Mouse (Mus musculus): ENCODE measurements around the gene 2610028H24Rik. TPM values are rescaled to one million over a fixed set of nuclear protein-coding genes. Genes with fewer than 3 reads are reported as not detected.
A peak's percentile ranks its signal among the peaks of the same experiment; 100 is the strongest.

2610028H24Rik gene
- polyA plus RNA-seq, 1 experiment from 2014 or later: not detected

DNA sequence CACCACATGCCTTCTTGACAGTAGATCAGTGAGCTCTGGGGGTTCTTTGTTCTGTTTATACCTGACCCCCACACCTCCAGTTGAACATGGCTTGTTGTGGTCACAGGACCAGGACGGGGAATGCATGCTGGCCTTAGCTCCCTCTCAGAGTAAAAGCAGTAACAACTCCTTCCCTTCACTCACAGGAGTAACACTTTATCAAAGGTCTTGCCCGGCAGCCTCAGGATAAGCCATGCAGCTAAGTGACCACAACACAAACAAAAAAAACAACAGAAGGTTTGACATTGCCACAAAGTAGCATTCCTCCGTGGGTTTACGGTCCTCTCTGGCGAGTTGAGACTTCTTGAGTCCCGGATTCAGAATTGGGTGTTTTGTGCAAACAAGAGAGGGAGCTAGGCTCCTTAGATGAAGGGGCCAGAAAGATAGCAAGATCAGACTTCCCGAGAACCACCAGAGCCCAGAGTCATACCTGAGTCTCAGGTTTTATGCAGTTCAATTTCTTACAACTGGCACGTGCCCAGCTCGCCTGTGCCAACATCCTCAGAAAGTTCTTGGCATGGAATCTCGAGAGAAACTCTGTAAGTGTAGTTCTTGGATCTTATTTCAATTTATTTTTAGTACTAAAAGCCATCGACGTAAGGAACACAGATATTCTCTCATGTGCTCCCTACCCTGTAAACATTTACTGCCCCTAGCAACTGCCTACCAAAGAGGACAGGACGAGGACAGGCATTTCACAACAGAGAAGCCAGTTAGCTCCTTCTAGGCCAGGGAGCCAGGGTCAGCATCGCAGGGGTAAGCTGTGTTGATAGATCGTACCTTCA, 1.3 kb upstream of the 2610028H24Rik start:
- ChIA-PET POLR2A (no interaction called here), CTCF (interaction anchor here (2.0 kb wide), 1 partner anchor 8 kb away, joined by 4 read pairs; no protein-coding TSS in a partner anchor)
- no peaks in the 10 kb centered on the region for H3K27me3 ChIP-seq
- no peak for TF ChIP-seq CTCF (IDR thresholded peaks at IDR 0.05)
- DNase-seq (ENCODE audit: low read depth, low spot score): no peak
- in situ Hi-C loops (cut with MboI; ENCODE audit: low pct_unique_long_range_greater_than_20kb): no loop called here
- ATAC-seq: no peak

DNA sequence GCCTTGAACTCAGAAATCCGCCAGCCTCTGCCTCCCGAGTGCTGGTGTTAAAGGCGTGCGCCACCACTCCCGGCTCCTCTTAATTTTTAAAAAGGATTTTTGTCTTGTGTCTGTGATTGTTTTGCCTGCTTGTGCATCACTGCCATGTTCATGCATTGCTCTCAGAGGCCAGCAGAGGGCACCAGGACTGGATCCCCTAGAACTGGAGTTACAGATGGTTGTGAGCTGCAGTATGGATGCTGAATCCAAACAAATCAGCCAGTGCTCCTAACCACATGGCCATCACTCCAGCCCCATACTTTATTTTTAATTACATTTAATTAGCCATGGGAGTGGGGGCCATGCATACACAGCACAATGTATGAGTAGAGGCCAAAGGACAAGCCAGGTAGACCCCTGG, 6.4 kb downstream of the 2610028H24Rik start:
- DNase-seq (ENCODE audit: low read depth, low spot score) (no peak), ATAC-seq (no peak)
- TF ChIP-seq CTCF (IDR thresholded peaks at IDR 0.05): peak; percentile 89
- in situ Hi-C loops (cut with MboI; ENCODE audit: low pct_unique_long_range_greater_than_20kb): no loop called here
- ChIA-PET CTCF (interaction anchor here (1.3 to 2.2 kb wide), 3 partner anchors 8 to 10 kb away, joined by 4 to 11 read pairs (median 8); no protein-coding TSS in a partner anchor), POLR2A (no interaction called here)
- no peaks in the 10 kb centered on the region for H3K27me3 ChIP-seq

DNA sequence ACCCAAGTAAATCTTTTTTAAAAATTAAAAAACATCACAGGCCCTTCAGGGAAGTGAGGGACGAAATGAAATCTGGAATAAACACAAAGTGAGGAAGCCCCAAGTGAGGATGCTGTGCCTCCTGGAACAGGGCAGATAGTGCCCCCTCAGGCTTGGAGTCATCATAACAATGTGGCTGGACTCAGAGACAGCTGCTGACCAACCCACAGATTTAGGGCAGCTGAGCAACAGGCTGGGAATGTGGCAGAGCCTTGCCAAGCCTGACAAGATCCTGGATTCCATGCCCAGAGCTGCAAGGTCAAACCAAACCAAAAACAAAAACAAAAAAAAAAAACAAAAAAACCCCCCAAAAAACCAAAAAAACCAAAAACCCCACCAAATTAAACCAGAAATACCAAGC, 12.4 kb downstream of the 2610028H24Rik start:
- DNase-seq (ENCODE audit: low read depth, low spot score) (no peak), ATAC-seq (no peak)
- in situ Hi-C loops (cut with MboI; ENCODE audit: low pct_unique_long_range_greater_than_20kb): no loop called here
- H3K27me3 ChIP-seq: no peaks in the 10 kb centered on the region
- ChIA-PET CTCF (interaction anchor here (0.7 to 1.4 kb wide), 2 partner anchors 9 to 30 kb away, joined by 3 read pairs; no protein-coding TSS in a partner anchor), POLR2A (no interaction called here)
- no peak for TF ChIP-seq CTCF (IDR thresholded peaks at IDR 0.05)

DNA sequence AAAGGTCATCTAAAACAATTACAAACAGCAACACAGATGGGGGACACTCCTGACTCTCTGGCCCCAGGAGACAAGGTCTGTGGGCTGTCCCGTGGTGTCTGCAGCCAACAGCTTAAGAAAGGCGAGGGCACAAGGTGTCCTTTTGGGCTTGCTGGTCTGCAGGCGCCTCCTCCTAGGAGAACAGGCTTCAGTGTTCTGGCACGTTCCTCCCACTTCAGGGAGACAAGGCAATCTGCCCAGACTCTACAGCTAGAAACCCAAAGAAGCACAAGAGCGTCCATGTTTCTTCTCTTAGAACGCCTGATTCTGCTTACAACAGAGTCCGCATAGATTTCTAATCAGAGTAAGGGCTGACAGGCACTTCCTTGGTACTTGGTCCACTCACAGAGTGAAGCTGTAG, 13.4 kb downstream of the 2610028H24Rik start:
- POLR2A ChIA-PET: no interaction called here
- in situ Hi-C loops (cut with MboI; ENCODE audit: low pct_unique_long_range_greater_than_20kb): no loop called here
- TF ChIP-seq CTCF (IDR thresholded peaks at IDR 0.05): no peak

DNA sequence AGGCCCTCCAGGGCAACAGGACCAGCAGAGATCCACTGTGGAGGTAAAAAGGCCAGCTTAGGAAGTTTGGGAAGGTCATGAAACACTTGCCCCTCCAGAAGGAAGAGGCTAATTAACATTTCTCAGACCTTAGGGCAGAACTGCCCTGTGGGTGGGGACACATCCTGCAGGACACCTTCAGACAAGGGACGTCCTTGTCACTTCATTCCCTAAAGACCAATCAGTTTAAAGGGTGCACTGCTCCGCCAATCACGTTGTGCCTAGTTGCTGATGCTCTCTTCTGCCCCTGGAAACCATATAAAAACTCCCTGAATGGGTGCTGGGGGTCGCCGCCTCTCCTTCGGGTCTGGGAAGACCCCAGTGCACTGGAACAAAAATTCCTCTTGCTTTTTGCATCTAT, 13.8 kb downstream of the 2610028H24Rik start:
- ChIA-PET CTCF (interaction anchor here (1.0 kb wide), 1 partner anchor 8 kb away, joined by 3 read pairs; no protein-coding TSS in a partner anchor), POLR2A (no interaction called here)
- DNase-seq (ENCODE audit: low read depth, low spot score): no peak
- in situ Hi-C loops (cut with MboI; ENCODE audit: low pct_unique_long_range_greater_than_20kb): no loop called here
- no peak for ATAC-seq
- no peak for TF ChIP-seq CTCF (IDR thresholded peaks at IDR 0.05)
- no peaks in the 10 kb centered on the region for H3K27me3 ChIP-seq

More for the DNA sequence above, 13.4 kb downstream of the 2610028H24Rik start:
- DNase-seq (ENCODE audit: low read depth, low spot score) (no peak), ATAC-seq (no peak)
- CTCF ChIA-PET: interaction anchor here (1.0 kb wide), 1 partner anchor 8 kb away, joined by 3 read pairs; no protein-coding TSS in a partner anchor
- no peaks in the 10 kb centered on the region for H3K27me3 ChIP-seq

DNA sequence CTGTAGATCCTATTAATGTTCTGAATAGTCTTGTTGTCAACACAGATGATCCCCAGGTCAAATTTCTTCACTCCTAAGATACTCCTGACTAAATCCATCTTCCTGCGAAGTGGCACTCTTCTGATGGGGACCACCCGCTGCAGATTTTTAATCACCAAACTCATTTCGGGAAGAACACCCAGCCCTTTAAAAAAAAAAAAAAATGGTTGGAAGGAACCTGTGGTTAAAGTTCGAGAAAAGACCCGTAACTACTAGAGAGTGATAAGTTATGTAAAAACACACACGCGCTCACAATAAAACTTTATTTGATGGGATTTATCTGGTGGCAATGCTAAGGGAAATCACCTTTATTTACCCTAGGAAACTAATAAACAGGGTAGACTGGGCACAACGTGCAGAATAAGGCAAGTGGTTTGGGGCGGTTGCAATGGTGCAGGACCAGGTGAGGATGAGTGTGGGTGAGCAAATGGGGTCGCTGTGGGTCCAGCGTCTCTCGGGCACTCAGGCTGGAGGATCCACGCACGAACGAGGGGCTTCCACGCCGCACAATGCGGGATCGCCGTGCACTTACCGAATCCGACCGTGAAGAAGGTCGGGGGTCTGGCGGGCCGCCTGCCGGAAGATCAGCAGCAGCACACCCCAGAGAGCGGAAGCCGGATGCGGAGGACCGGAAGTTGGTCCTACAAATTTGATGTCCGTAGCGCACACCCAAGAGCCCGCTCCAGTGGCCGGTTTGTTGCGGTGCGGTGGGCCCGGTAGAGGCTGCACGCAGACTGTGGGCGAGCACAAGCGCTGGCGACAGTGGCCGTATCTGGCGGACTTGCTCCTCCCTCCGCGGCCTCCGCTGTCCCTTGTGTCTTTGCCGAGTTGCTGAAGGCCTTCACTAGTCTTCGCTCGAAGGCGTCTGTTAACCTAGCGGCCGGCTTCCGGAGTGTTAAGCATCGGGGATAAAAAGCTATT, 19.6 kb downstream of the 2610028H24Rik start, which contains the start of the genes Mcm3ap and Ybey:
Mcm3ap (plus strand) TSS at position 725 of the 960 bp plus-strand sequence.
Ybey (minus strand) TSS at position 912 of the 960 bp plus-strand sequence.
- TF ChIP-seq CTCF (IDR thresholded peaks at IDR 0.05): no peak

DNA sequence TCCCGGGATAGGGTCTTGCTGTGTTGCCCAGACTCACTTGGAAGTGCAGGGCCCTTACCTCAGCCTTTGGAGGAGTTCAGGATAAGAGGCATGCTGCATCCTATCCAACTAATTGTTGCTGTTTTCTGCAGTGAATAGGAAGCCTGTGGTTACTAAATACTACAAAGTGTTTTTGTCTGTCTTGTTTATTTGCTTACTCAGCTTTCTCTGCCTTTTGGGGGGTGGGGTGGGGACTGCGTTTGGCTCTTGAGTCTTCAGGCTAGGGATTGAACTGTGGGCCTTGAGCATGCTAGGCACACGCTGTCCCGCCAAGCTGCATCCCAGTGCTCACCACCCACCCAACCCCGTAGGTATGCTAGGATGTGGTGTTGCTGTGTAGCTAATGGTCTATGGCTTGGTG, 24.9 kb downstream of the 2610028H24Rik start:
- in situ Hi-C loops (cut with MboI; ENCODE audit: low pct_unique_long_range_greater_than_20kb): no loop called here
- DNase-seq (ENCODE audit: low read depth, low spot score): no peak
- CTCF ChIA-PET: interaction anchor here (1.4 kb wide), 1 partner anchor 10 kb away, joined by 3 read pairs; no protein-coding TSS in a partner anchor
- H3K27me3 ChIP-seq: no peaks in the 10 kb centered on the region
- no peak for ATAC-seq
- POLR2A ChIA-PET: interaction anchor here (1.0 kb wide), 1 partner anchor 33 kb away, joined by 3 read pairs; no protein-coding TSS in a partner anchor
- TF ChIP-seq CTCF (IDR thresholded peaks at IDR 0.05): no peak

More for the DNA sequence above, 19.6 kb downstream of the 2610028H24Rik start, which contains the start of the genes Mcm3ap and Ybey:
- POLR2A ChIA-PET: interaction anchor here (0.7 kb wide), 1 partner anchor 552 kb away, joined by 4 read pairs; no protein-coding TSS in a partner anchor
- CTCF ChIA-PET: no interaction called here
- in situ Hi-C loops (cut with MboI; ENCODE audit: low pct_unique_long_range_greater_than_20kb): loop anchor here (5.0 kb wide), 2 partner anchors 61 to 264 kb away; no protein-coding TSS in a partner anchor
- DNase-seq (ENCODE audit: low read depth, low spot score): peak; percentile 39
- no peaks in the 10 kb centered on the region for H3K27me3 ChIP-seq
- peak; percentile 74 for ATAC-seq

DNA sequence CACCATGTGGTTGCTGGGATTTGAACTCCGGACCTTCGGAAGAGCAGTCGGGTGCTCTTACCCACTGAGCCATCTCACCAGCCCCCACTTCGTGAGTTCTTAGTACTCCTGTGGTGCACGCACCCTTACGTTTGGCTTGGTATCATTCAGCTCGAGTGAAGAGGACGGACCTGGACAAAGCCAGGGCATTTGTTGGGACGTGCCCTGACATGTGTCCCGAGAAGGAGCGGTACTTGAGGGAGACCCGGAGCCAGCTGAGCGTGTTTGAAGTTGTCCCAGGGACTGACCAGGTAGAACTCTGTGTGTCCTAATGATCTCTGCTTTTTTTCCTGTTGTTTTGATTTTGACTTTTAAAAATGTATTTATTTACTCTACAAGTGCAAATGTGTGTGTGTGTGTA, 32.0 kb downstream of the 2610028H24Rik start:
- ATAC-seq: no peak
- POLR2A ChIA-PET: interaction anchor here (0.5 kb wide), 1 partner anchor 258 kb away, joined by 3 read pairs; no protein-coding TSS in a partner anchor
- in situ Hi-C loops (cut with MboI; ENCODE audit: low pct_unique_long_range_greater_than_20kb): no loop called here
- DNase-seq (ENCODE audit: low read depth, low spot score): no peak
- H3K27me3 ChIP-seq: no peaks in the 10 kb centered on the region
- CTCF ChIA-PET: no interaction called here
- TF ChIP-seq CTCF (IDR thresholded peaks at IDR 0.05): no peak

DNA sequence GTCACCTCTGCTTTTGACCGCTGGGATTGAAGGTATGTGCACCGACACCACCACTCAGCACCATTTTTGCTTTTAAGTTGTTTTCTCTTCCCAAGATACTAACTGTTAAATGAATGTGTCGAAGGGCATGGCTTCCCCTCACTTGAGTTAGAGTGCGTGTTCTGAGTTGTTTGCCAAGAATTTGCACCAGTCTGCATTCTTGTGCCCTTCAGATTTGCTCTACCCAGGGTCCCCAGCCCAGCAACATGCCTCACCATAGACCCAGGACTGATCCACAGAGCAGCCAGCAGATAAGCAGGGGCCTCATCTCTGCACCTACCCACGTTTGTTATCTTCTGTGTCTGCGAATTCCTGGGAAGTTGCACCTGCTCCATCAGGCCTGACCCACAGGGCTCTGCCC, 32.6 kb downstream of the 2610028H24Rik start:
- DNase-seq (ENCODE audit: low read depth, low spot score): no peak
- no peak for TF ChIP-seq CTCF (IDR thresholded peaks at IDR 0.05)
- no peak for ATAC-seq
- ChIA-PET POLR2A (no interaction called here), CTCF (no interaction called here)
- in situ Hi-C loops (cut with MboI; ENCODE audit: low pct_unique_long_range_greater_than_20kb): no loop called here
- no peaks in the 10 kb centered on the region for H3K27me3 ChIP-seq

DNA sequence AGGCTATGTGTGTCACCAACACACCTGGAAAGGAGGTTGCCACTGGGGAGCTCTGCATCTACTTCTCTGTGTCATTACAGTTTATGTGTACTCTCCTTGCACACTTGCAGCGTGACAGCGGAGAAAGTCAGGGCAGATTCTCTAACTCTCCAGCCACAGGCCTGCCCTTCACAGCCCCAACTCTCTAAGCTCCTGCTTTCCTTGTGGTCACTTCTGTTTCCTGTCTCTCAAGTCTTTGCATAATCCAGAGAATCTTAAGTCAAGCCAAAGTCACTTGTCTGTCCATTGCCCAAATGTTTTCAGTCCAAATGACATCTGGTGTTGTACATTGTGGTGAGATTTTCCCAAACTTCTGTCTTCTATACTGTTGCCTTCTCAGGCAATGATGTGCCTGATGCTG, 37.4 kb downstream of the 2610028H24Rik start:
- TF ChIP-seq CTCF (IDR thresholded peaks at IDR 0.05): no peak
- ChIA-PET CTCF (interaction anchor here (2.2 kb wide), 1 partner anchor 27 kb away, joined by 5 read pairs; no protein-coding TSS in a partner anchor), POLR2A (no interaction called here)
- in situ Hi-C loops (cut with MboI; ENCODE audit: low pct_unique_long_range_greater_than_20kb): no loop called here
- ATAC-seq (no peak), DNase-seq (ENCODE audit: low read depth, low spot score) (no peak)
- no peaks in the 10 kb centered on the region for H3K27me3 ChIP-seq

Data from Patski (cell line).